Mouse (Mus musculus) left cerebral cortex, postnatal 10 days (tissue): ENCODE measurements around the gene Artn. TPM values are rescaled to one million over a fixed set of nuclear protein-coding genes. Genes with fewer than 3 reads are reported as not detected.

ENCODE experiments used
- DNase-seq, 2 experiments: peaks; one replicate each; pipeline ENCODE4 v3.0.0; 2021 to 2022; ENCODE audit warnings: low spot score in 2 of 2, mixed read lengths in 1 of 2; ENCODE audit errors: extremely low spot score in 1 of 2
- intact Hi-C: fragments of 180-260 bp; cut with DNase I; formaldehyde crosslinking; loops from one replicate; pipeline ENCODE4 v1.15.1; 2025
- total RNA-seq, 2 experiments: library from RNA; stranded (reverse); gene quantifications; 2 replicates each; pipeline ENCODE4 v1.2.3; 2021

The Artn gene
- total RNA-seq, 2 experiments from 2014 or later = 2.0 to 2.1 TPM

DNA sequence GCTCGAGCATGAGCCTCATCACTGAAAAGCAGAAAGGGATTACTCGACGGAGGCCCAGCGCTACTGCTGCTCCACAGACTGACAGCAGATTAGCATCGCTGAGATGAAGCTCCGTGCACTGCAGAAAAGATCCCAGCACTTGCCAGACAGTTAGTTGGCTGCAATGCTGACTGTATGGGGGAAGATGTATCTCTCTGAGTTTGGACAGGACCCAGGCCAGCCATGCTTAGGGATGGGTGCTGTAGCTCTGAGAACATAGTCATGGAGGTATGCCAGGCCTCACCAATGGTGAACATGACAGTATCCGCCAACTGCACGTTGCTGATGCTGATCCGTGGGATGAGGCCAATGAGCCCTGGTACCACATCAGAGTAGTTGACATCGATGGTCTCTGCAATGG is 25.5 kb downstream of the Artn start:
- intact Hi-C loops = no loop called here
- DNase-seq = no peak

DNA sequence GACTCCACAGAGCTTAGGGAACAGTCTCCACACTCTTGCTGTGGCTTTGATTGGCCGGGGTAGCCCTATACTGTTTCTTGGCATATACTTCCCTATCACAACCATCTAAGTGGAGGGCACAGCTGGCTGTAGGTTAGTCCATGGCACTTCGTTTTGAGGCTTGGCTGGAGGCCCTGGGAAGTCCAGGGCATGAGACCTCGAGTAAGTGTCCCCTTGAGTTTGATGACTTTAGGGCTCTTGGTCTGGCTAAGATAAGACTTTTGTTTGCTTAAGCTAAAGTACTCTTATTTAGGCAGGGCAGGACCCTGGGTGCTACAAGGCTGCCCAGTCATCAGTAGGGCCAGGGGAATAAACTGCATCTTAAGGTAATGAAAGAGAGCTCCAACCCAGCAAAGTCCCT is 31.5 kb downstream of the Artn start:
- intact Hi-C loops = no loop called here
- no peak for DNase-seq

DNA sequence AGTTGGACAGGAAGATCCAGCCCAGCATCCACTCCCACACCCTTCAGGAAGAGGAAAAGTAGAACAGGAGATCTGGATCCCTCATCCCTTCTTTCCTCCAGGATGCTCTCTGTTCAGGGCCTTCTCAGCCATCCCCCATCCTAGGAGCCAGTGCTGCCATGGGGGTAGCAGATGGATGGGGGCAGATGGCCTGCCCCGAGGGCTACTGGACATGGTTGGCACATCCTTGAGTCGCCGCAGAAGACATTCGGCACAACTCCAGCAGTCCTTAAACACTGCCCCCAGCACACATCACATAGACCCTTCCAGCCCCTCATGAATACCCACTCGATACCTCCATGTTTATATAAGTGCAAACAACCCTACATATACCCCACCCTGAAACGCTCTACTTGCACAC is 33.5 kb downstream of the Artn start:
- DNase-seq = no peak
- intact Hi-C loops = no loop called here

DNA sequence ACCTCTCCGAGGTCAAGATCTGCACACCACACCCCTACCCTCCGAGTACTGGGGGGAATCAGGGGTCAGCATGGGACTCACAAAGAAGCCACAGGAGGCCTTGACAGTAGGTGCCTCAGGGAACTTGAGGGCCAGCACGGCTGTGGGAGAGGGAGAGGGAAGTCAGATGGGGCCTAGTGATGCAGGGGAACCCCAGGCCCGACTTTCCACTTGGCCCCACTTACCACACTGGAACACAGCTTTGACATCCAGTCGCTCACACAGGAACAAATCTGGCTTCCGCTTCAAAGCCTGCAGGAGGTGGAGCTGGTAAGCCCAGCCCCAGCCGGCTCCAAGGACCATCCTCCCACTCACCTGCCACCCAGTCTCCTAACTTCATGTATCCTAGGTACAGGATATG is 34.2 kb downstream of the Artn start:
- no peak for DNase-seq
- intact Hi-C loops = no loop called here

DNA sequence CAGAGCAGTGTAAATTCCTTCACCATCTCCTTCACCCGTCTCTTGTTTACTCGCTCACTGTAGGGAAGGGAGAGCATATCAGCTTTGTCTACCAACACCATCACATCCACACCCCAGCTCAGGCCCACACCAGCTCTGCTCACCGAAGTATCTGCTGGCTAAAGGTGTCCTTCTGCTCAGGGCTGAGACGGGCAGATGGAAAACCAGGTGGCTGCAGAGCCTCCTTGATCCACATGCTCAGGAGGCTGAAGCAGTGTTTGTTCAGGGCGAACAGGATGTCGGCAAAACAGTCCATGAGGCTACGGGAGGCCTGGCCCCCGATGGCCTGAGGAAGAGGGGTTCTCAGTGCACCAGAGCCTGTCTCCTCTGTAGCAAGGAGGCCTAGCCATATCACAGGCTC is 35.0 kb downstream of the Artn start:
- DNase-seq = no peak
- intact Hi-C loops = no loop called here

DNA sequence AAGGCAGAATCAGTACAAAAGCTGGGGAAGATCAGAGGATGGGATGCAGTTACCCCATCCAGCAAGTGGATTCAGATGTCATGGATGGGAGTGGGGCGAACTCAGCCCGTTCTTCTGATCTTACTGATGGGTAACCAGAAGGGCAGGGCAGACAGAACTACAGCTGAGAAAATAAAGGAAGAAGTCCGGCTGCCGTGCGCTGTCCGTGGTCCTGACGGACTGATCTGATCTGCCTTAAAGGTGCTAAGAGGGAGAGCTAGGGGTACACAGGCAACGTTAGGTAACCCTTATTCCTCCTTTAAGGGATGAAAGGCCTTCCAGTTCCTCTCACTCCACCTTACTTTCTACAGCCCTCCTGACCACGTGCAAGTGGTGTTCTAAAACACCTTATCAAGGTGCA is 36.2 kb downstream of the Artn start:
- no peak for DNase-seq
- intact Hi-C loops = no loop called here

DNA sequence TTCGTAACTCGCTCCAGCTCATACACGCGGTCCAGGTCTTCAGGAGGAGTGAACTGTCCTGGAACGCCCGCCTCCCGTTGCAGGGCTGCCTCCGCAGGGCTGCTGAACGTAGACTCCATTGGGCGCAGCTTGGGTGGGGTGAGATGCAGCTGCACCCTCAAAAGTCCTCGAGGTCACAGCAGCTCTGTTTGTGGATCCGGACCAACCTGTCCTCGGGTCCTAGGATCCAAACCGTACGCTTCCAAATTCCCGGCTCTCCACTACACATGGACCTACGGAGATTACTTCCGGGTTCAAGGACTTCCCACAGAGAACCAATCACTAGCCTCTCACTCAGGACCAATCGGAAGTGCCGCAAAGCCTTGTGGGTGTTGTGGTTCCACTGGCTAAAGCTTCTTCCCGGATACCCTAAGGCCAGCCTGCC is 37.8 kb downstream of the Artn start, which contains the start of gene Dph2:
Gene Dph2 (minus strand): TSS at position 295 of the 424 bp plus-strand sequence.
- DNase-seq = peak; percentile 86 to 87
- intact Hi-C loops = no loop called here

DNA sequence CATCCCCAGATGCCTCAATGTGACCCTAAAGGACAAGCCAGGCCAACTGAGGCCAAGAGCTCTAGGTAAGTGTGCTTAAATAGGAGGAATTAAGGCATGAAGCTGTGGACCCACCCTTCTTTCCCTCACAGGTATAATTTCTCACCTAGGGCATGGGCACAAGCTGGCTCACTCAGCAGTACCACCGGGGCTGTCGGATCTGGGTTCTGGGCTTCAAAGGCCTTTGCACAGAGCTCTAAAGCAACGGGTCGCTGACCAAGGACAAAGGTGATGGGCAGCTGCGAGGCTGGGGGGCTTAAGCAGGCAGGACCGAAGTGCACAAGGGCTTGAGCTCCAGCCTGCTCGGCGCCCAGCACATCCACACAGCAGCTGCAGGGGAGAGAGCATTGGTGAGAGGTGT is 38.8 kb downstream of the Artn start:
- intact Hi-C loops = no loop called here

DNA sequence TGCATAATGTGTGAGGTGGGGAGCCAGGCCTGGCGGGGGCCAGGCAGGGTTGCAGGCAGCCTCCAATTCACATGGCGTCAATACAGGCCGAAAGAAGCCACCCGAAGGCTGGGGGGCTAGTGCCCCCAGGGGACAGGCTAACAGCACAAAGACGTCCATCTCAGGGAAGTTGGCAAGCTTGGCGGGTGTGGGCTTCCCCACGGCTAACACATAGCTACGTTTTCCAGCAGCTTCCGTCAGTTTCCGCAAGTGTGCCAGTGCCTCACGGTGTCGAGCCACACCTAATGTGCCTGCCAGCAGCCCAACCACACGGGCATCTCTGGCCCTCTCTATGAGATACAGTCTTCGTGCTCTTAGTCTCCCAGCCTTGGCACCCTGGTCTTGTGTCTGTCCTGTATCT is 39.5 kb downstream of the Artn start:
- intact Hi-C loops = no loop called here
- DNase-seq = no peak

More for the DNA sequence above, 38.8 kb downstream of the Artn start:
- no peak for DNase-seq

DNA sequence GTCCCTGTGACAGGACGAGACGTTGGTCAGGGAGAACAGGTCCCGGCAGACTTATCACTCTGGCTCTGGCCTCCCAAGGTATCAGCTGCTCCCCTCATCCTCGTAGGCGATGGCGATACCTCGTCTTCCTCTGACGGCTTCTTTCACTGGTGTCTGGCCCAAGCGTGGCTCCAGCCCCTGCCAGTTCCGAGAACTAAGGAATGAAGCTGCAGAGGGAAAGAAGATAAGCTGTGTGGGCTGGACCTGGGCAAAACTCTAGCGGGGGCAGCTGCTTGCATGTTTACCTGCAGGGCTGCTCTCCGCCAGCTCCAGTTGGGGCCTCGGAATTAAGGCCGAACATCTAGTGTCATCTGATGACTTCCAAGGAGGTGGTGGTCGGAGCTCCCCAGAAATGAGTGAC is 40.1 kb downstream of the Artn start:
- intact Hi-C loops = no loop called here
- no peak for DNase-seq

DNA sequence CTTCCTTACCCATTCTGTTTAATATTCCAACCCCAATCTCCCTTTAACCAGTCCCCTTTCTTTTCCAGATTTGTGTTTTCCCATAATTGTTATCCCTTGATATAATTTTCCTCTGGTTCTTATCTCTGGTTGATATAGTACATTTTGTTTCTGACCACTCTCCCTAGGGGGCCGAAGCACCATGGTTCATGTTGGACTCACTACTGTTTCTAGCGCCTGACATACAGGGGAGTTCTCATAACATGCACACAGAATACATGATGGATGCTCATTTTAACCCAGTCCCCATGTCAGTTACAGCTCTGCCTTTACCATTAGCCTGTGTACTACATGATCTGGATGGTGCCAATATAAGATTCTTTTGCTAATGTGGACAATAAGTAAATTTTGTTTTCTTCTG is 41.6 kb downstream of the Artn start:
- DNase-seq = no peak
- intact Hi-C loops = loop anchor here (2.0 kb wide), 1 partner anchor 77 kb away; no protein-coding TSS in a partner anchor

DNA sequence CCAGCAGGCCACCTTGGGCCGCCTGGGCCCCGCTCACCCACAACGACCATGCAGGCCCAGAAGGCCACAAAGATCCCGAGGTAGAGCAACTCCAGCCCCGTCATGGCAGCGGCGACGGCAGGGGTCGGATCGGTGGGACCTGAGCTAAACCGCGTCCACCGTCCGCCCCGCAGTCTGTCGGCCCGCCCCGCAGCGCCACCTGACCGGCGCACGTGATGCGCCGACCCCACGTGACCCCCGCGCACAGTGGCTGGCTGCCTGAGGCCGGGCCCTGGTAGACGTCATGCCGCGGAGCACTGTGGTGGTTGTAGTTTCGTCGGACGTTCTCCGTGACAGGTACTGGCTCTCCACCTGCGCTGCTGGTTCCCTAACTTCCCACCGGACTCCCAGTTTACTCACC is 42.4 kb downstream of the Artn start, which contains the start of gene Atp6v0b:
Gene Atp6v0b (minus strand): TSS at position 201 of the 400 bp plus-strand sequence.
- intact Hi-C loops = loop anchor here (2.0 kb wide), 1 partner anchor 76 kb away; no protein-coding TSS in a partner anchor

DNA sequence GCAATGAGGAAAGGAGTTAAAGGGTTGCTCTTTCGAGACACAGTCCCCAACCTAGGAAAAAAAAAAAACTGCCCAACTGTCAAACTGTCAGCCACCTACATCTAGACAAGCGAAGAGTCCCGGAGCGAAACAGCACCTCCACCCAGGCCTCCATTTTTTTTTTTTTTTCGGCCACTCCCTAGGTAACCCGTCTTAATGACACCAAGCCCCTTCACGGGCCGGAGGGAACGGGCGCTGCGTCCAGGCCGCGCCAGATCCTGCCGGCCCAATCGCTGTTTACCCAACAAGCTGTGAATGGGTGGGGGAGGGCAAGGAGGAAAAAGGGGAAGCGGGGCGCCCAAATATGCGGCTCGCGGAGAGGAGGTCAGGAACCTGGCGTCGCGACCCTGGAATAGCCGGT is 42.9 kb downstream of the Artn start:
- intact Hi-C loops = loop anchor here (2.0 kb wide), 1 partner anchor 76 kb away; no protein-coding TSS in a partner anchor
- no peak for DNase-seq

More for the DNA sequence above, 42.4 kb downstream of the Artn start, which contains the start of gene Atp6v0b:
- peak; percentile 94 to 97 for DNase-seq

DNA sequence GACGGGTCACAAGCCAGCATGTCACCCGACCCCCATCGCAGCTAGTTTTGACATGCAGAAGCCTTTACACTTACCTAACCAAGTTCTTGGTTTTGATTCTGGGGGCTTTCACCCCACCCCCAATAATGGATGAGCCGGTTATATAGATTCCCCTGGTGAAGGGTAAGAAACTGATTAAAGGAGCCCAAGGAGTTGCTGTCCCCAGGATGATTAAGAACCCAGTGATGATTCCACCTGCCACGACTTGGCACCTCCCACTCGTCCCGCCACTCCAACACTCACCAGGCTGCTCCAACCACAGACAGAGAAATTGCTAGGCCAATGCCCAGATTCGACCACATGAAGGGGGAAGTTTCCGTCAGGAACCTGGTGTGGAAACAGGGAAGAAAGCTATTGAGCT is 43.6 kb downstream of the Artn start:
- no peak for DNase-seq
- intact Hi-C loops = loop anchor here (2.0 kb wide), 1 partner anchor 75 kb away; no protein-coding TSS in a partner anchor

DNA sequence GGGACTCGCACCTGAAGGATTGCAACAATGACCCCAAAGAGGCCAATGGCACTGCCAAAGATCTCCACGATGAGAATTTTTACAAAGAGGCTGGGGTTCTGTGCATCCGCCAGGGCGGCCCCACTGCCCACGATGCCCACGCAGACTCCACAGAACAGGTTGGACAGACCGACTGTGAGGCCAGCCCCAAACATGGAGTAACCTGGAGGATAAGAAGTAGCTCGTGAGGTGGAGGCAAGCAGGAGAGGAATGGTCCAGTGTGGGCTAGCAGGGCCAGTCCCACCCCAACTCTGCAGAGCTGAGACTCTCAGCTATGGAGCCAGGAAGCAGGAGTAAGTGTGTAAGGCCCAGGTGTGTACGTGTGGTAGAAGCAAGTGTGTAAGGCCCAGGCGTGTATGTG is 44.5 kb downstream of the Artn start:
- no peak for DNase-seq
- intact Hi-C loops = no loop called here

DNA sequence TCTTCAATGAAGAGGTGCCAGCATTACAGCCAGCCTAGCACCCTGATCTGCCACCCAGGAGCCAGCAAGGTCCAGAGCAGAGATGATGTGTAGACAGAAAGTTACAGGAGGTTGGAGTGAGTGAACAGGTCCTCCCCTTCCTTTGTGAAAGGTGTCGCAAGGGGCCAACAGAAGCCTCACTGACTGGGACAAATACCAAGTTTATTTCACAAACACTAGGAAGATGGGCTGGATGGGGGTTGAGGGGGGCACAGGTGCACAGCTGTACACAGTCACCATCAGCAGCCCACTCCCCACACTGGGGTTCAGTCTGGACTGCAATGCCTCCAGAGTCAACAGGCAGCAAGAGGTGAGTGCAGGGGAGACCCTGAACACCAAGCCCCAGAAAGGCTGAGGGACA is 45.4 kb downstream of the Artn start:
- intact Hi-C loops = loop anchor here (5.0 kb wide), 2 partner anchors 52 to 198 kb away; partner anchors contain the start of gene Slc6a9
- no peak for DNase-seq

DNA sequence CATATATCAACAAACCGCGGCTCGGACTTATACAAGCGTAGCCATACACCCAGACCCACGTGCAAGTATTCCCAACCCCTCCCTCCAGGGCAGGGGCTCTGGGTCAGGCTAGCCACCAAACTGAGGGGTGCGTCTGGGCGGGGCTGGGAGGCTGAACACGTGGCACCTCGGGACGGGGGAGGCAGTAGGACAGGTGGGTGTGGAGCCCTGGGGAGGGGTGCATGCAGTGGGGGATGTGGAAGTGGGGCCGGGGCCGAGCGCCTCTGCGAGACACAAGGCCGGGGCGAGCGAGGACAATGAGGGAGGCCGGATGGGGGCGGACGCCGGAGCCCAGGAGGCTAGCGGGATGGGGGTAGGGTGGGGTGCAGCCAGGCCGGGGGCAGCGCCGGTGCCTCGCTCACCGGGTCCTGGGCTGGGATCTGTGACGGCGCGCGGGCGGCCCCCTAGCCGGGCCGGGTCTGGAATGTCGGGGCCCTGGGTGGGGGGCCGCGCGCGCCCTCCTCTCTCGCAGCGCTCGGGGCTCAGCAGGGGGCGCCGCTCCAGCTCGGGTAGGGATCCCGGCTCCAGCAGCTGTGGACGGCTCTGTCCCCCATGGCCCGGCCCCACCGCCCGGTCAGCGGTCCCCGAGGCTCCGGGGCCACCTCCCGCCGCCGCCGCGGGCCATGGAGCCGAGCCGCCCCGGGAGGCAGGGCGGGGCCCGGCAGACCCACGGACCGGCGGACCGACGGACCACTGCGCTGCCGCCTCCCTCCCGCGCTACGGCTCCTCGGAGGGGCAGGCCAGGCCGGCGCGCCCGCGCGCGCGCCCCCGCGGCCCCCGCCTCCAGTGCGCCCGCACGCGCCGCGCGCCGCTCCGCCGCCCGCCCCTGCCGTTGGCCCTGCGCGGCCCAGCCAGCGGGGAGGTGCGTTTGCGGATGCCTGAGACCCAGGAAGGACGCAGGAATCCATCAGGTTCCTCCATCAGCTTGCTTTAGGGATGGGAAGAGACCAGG is 46.6 kb downstream of the Artn start, which contains the start of gene B4galt2:
Gene B4galt2 (minus strand): TSS at position 787 of the 991 bp plus-strand sequence.
- peak; percentile 46 to 83 for DNase-seq
- intact Hi-C loops = loop anchor here (5.0 kb wide), 2 partner anchors 51 to 199 kb away; partner anchors contain the start of gene Slc6a9

DNA sequence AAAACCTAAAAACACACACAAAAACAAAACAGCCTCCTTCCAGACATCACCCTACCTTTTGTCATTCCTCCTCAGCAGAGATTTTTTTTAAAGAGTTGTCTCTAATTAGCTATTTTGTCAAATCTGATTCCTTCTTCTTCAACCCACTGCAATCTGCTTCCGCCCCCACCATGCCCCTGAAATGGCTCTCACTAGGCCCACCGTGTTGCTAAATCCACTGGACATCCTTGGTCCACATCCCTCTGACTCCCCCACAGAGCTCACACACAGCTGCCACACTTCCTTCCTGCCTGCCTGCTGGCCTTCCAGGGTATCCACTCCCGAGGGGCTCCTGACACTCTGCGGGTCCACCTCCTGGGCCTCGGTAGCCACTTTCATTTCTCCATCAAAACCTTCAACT is 50.9 kb downstream of the Artn start:
- DNase-seq = no peak
- intact Hi-C loops = no loop called here

DNA sequence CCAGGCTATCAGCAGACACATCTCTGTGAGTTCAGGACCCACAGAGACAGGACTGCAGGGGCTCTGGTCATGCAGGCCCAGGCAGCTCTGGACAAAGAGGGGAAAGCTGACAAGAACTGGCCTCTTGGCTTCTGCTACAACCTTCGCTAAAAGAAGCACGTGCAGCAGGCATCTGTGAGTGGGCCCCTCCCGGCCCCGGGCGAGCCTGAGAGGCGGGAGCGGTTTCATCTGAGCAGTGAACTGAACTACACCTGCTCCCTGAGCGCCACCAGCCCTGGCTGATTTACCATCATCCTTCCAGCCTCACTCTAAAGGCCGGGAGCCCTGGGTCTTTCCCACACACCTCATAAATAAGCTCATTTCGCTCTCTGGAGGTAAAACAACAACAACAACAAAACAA is 51.3 kb downstream of the Artn start:
- no peak for DNase-seq
- intact Hi-C loops = no loop called here
